Mouse (Mus musculus) erythroblast, embryonic 14.5 days (primary cell): ENCODE measurements around the gene Vmn1r195. TPM values are rescaled to one million over a fixed set of nuclear protein-coding genes. Genes with fewer than 3 reads are reported as not detected.

Experiments
- H3K27me3 ChIP-seq: 2 replicates; pipeline ENCODE4 v1.6.1; 2012; ENCODE audit warnings: inconsistent platforms; ENCODE audit not compliant: control insufficient read depth
- H3K36me3 ChIP-seq: 2 replicates; pipeline ENCODE4 v1.6.1; 2012; ENCODE audit warnings: mild to moderate bottlenecking, inconsistent platforms; ENCODE audit not compliant: control insufficient read depth
- H3K4me1 ChIP-seq: 2 replicates; pipeline ENCODE4 v1.6.1; 2012; ENCODE audit warnings: inconsistent platforms; ENCODE audit not compliant: control insufficient read depth
- H3K4me3 ChIP-seq: replicated peaks from 2 replicates; pipeline ENCODE3; 2012; ENCODE audit warnings: moderate library complexity, mild to moderate bottlenecking, inconsistent platforms
- H3K9me3 ChIP-seq: 2 replicates; pipeline ENCODE4 v1.6.1; 2012; ENCODE audit warnings: low read length, inconsistent platforms, mixed read lengths; ENCODE audit not compliant: control insufficient read depth
- GATA1 ChIP-seq: IDR thresholded peaks from 2 replicates; pipeline ENCODE4 v1.6.1; 2012; ENCODE audit warnings: low read length, inconsistent platforms, mixed read lengths
- TAL1 ChIP-seq: IDR thresholded peaks from 3 replicates; pipeline ENCODE4 v1.6.1; 2012; ENCODE audit warnings: low read length, inconsistent platforms, mixed read lengths
- polyA plus RNA-seq: library from polyadenylated mRNA; stranded (reverse); fragments of >175 nt; gene quantifications from 2 replicates; pipeline ENCODE4 v1.2.3, GENCODE M21; 2012

Gene Vmn1r195
- polyA plus RNA-seq, 1 experiment: not detected

- Histone ChIP-seq H3K4me1 (no peaks in the 10 kb centered on the region), H3K9me3 (no peaks in the 10 kb centered on the region), H3K4me3 (no peak within 1 kb of the TSS), H3K36me3 (no peaks in the 10 kb centered on the region), H3K27me3 (no peaks in the 10 kb centered on the region)
- no peak for TF ChIP-seq TAL1
- TF ChIP-seq GATA1: no peak
Observed at GRCm38 (mm10) chr13:22324289-22324688, 54.0 kb downstream of the Vmn1r195 start, which contains the start of gene Vmn1r197. Gene Vmn1r197, plus strand, starts transcription at chr13:22324589.

Other genes starting within 250 kb of the Vmn1r195 start
- gene Hist1h2ah, start 235.0 kb upstream of the Vmn1r195 start, polyA plus RNA-seq: 105 and 181 TPM in 2 replicates
- gene Hist1h2bk, start 234.7 kb upstream of the Vmn1r195 start, polyA plus RNA-seq: 6.1 and 13.9 TPM in 2 replicates
- 24.7 and 42.0 TPM in 2 replicates for gene Hist1h4i, start 229.2 kb upstream of the Vmn1r195 start, polyA plus RNA-seq
- 9.1 and 21.8 TPM in 2 replicates for gene Hist1h2ag, start 227.6 kb upstream of the Vmn1r195 start, polyA plus RNA-seq
- 17.0 and 19.6 TPM in 2 replicates for gene Hist1h2bj, start 227.3 kb upstream of the Vmn1r195 start, polyA plus RNA-seq
- not detected in 2 replicates for gene Vmn1r188, start 186.1 kb upstream of the Vmn1r195 start, polyA plus RNA-seq
- not detected in 2 replicates for gene Vmn1r189, start 164.7 kb upstream of the Vmn1r195 start, polyA plus RNA-seq
- not detected in 2 replicates for gene Vmn1r191, start 86.6 kb upstream of the Vmn1r195 start, polyA plus RNA-seq
- 0.01 TPM in 1 of 2 replicates, not detected in the other for gene Vmn1r192, start 79.4 kb upstream of the Vmn1r195 start, polyA plus RNA-seq
- gene Vmn1r193, start 47.4 kb upstream of the Vmn1r195 start, polyA plus RNA-seq: 0.01 TPM in 1 of 2 replicates, not detected in the other
- gene Vmn1r194, start 26.3 kb upstream of the Vmn1r195 start, polyA plus RNA-seq: not detected in 2 replicates
- gene Vmn1r196, start 19.4 kb downstream of the Vmn1r195 start, polyA plus RNA-seq: not detected in 2 replicates
- gene Vmn1r197, start 54.1 kb downstream of the Vmn1r195 start, polyA plus RNA-seq: not detected in 2 replicates
- gene Vmn1r198, start 79.8 kb downstream of the Vmn1r195 start, polyA plus RNA-seq: 0.01 TPM in 1 of 2 replicates, not detected in the other
- not detected in 2 replicates for gene Vmn1r199, start 109.3 kb downstream of the Vmn1r195 start, polyA plus RNA-seq
- gene Vmn1r200, start 119.9 kb downstream of the Vmn1r195 start, polyA plus RNA-seq: not detected in 2 replicates
- not detected in 2 replicates for gene Vmn1r201, start 201.4 kb downstream of the Vmn1r195 start, polyA plus RNA-seq
- gene Vmn1r202, start 234.9 kb downstream of the Vmn1r195 start, polyA plus RNA-seq: not detected in 2 replicates
- gene Vmn1r203, start 247.6 kb downstream of the Vmn1r195 start, polyA plus RNA-seq: not detected in 2 replicates